Mouse (Mus musculus): ENCODE data around the gene Ccin.

The Ccin gene

GRCm38 (mm10) chr4:43983181-43983580, at the start of gene Ccin:
Gene Ccin (plus strand): TSS chr4:43983483.
- DNase-seq (ENCODE audit: low read depth, low spot score) = no peak

- no peak for DNase-seq (ENCODE audit: low read depth, low spot score)
Measured at GRCm38 (mm10) chr4:43936186-43936585, 47.1 kb upstream of the Ccin start.

GRCm38 (mm10) chr4:43936749-43937674, 46.3 kb upstream of the Ccin start:
- DNase-seq (ENCODE audit: low read depth, low spot score) = peak; percentile 75

- no peak for DNase-seq (ENCODE audit: low read depth, low spot score)
Measured at GRCm38 (mm10) chr4:43941315-43941714, 42.0 kb upstream of the Ccin start.

- no peak for DNase-seq (ENCODE audit: low read depth, low spot score)
Measured at GRCm38 (mm10) chr4:43942421-43942820, 40.9 kb upstream of the Ccin start.

GRCm38 (mm10) chr4:43947571-43947970, 35.7 kb upstream of the Ccin start:
- DNase-seq (ENCODE audit: low read depth, low spot score) = no peak

GRCm38 (mm10) chr4:43957292-43957845, 25.9 kb upstream of the Ccin start, which contains the start of gene Glipr2:
Gene Glipr2 (plus strand): TSS chr4:43957401.
- DNase-seq (ENCODE audit: low read depth, low spot score) = peak; percentile 70

- DNase-seq (ENCODE audit: low read depth, low spot score) = peak; percentile 56
Measured at GRCm38 (mm10) chr4:43957846-43958461, 25.3 kb upstream of the Ccin start.

- no peak for DNase-seq (ENCODE audit: low read depth, low spot score)
Measured at GRCm38 (mm10) chr4:43959523-43960179, 23.6 kb upstream of the Ccin start.

GRCm38 (mm10) chr4:43960207-43960606, 23.1 kb upstream of the Ccin start:
- DNase-seq (ENCODE audit: low read depth, low spot score) = no peak

- DNase-seq (ENCODE audit: low read depth, low spot score) = no peak
Measured at GRCm38 (mm10) chr4:43964326-43964833, 18.9 kb upstream of the Ccin start.

- DNase-seq (ENCODE audit: low read depth, low spot score) = no peak
Measured at GRCm38 (mm10) chr4:43964951-43965684, 18.2 kb upstream of the Ccin start.

GRCm38 (mm10) chr4:43965856-43966535, 17.3 kb upstream of the Ccin start:
- no peak for DNase-seq (ENCODE audit: low read depth, low spot score)

GRCm38 (mm10) chr4:43968650-43969049, 14.6 kb upstream of the Ccin start:
- no peak for DNase-seq (ENCODE audit: low read depth, low spot score)

- no peak for DNase-seq (ENCODE audit: low read depth, low spot score)
Measured at GRCm38 (mm10) chr4:43969373-43969772, 13.9 kb upstream of the Ccin start.

- no peak for DNase-seq (ENCODE audit: low read depth, low spot score)
Measured at GRCm38 (mm10) chr4:43970393-43971330, 12.6 kb upstream of the Ccin start.

- no peak for DNase-seq (ENCODE audit: low read depth, low spot score)
Measured at GRCm38 (mm10) chr4:43971541-43972136, 11.6 kb upstream of the Ccin start.

- DNase-seq (ENCODE audit: low read depth, low spot score) = no peak
Measured at GRCm38 (mm10) chr4:43972137-43972591, 11.1 kb upstream of the Ccin start.

GRCm38 (mm10) chr4:43973526-43973981, 9.7 kb upstream of the Ccin start:
- DNase-seq (ENCODE audit: low read depth, low spot score) = peak; percentile 87

Measured in skeletal muscle tissue, adult 2 months (tissue).